Mouse (Mus musculus): ENCODE data around the gene Ccnk. TPM values are rescaled to one million over a fixed set of nuclear protein-coding genes. Genes with fewer than 3 reads are reported as not detected.

Ccnk gene
- polyA plus RNA-seq, 1 experiment = 31.8 TPM

DNA sequence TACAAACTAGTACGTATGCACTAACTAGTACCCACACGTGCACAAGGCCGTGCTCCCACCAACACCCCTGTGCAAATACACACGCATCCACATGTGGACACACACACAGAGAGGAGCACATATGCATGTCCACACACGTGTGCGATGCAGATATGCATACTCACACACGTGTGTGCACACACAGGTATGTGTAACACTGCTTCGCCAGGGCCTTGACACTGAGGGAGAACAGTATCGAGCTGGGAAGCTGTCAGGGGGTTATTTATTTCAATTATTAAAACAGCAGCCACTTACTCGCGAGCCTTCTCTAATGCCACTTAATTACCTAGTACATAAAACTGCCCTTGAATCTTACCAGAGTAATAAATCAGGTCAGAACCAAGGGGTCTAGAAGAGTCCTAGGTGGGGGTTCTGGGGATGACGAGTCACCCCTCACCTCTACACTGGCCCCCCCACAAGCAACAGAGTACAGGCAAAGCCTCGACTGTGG, 61.1 kb downstream of the Ccnk start:
- no peak for TF ChIP-seq CTCF (IDR thresholded peaks at IDR 0.05; ENCODE audit: low read depth, low read length)
- TF ChIP-seq POLR2A (IDR thresholded peaks at IDR 0.05; ENCODE audit: borderline replicate concordance, low read depth, low read length) = no peak
- Histone ChIP-seq H3K4me3 (ENCODE audit: insufficient read depth, low read length) (no peak overlapping the region), H3K27ac (ENCODE audit: insufficient read depth, low read depth, low read length) (no peak overlapping the region), H3K4me1 (ENCODE audit: control insufficient read depth, insufficient read depth, low read length) (peaks cover 6% of the 10 kb centered on the region)

GRCm38 (mm10) chr12:108240953-108241588, 61.7 kb downstream of the Ccnk start:
- H3K4me3 ChIP-seq (ENCODE audit: insufficient read depth, low read length) = no peak overlapping the region
- TF ChIP-seq POLR2A (IDR thresholded peaks at IDR 0.05; ENCODE audit: borderline replicate concordance, low read depth, low read length) (no peak), CTCF (IDR thresholded peaks at IDR 0.05; ENCODE audit: low read depth, low read length) (no peak)
- H3K27ac ChIP-seq (ENCODE audit: insufficient read depth, low read depth, low read length) = no peak overlapping the region
- H3K4me1 ChIP-seq (ENCODE audit: control insufficient read depth, insufficient read depth, low read length) = peaks cover 6% of the 10 kb centered on the region

GRCm38 (mm10) chr12:108241626-108242025, 62.2 kb downstream of the Ccnk start:
- peaks cover 6% of the 10 kb centered on the region for H3K4me1 ChIP-seq (ENCODE audit: control insufficient read depth, insufficient read depth, low read length)

DNA sequence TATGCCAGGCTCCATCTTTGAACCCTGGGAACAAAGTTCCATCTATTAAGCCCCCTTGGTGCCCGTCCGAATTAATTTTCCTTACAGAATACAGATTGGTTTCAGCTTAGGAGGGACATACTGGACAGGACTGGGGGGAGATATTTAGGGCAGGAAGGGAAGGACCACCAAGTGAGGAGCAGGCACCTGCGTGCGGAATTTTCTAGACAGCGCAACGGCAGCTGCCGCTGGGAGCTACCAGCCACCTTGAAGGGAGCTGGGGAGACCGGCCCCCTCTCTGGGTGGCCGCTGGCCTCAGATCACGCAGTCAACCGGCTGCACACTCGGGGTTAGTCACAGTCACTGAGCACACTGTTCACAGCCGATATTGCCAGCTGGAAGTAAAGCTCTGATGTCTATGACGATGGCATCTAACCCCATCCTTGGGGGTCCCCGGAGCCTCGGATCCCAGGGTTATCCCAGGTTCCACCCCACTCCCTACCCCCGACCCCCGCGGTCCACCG, 62.9 kb downstream of the Ccnk start:
- no peak overlapping the region for H3K4me3 ChIP-seq (ENCODE audit: insufficient read depth, low read length)
- H3K4me1 ChIP-seq (ENCODE audit: control insufficient read depth, insufficient read depth, low read length) = peaks cover 6% of the 10 kb centered on the region
- TF ChIP-seq CTCF (IDR thresholded peaks at IDR 0.05; ENCODE audit: low read depth, low read length) (no peak), POLR2A (IDR thresholded peaks at IDR 0.05; ENCODE audit: borderline replicate concordance, low read depth, low read length) (no peak)
- no peak overlapping the region for H3K27ac ChIP-seq (ENCODE audit: insufficient read depth, low read depth, low read length)

More at GRCm38 (mm10) chr12:108241626-108242025, 62.2 kb downstream of the Ccnk start:
- Histone ChIP-seq H3K27ac (ENCODE audit: insufficient read depth, low read depth, low read length) (no peak overlapping the region), H3K4me3 (ENCODE audit: insufficient read depth, low read length) (no peak overlapping the region)
- TF ChIP-seq CTCF (IDR thresholded peaks at IDR 0.05; ENCODE audit: low read depth, low read length) (no peak), POLR2A (IDR thresholded peaks at IDR 0.05; ENCODE audit: borderline replicate concordance, low read depth, low read length) (no peak)

DNA sequence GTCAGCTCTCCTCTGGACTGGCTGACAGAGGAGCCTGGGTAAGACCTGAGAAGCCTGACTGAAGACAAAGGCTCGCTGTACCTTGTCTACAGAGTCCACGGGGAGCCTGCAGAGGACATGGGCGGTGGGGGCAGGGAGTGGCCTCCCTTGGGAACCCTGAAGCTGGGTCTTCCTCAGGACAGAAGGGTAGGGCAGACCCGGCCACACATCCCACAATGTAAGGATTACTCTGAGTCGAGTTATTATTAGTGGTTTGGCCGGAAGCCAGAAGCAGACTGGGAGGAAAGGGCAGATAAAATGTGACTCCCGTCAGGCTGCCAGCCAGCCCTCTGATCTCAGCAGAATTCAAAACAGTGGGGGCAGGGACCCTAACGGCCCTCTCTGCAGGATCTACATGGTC, 65.4 kb downstream of the Ccnk start:
- no peak overlapping the region for H3K27ac ChIP-seq (ENCODE audit: insufficient read depth, low read depth, low read length)
- no peak overlapping the region for H3K4me3 ChIP-seq (ENCODE audit: insufficient read depth, low read length)
- TF ChIP-seq CTCF (IDR thresholded peaks at IDR 0.05; ENCODE audit: low read depth, low read length) (no peak), POLR2A (IDR thresholded peaks at IDR 0.05; ENCODE audit: borderline replicate concordance, low read depth, low read length) (no peak)
- H3K4me1 ChIP-seq (ENCODE audit: control insufficient read depth, insufficient read depth, low read length) = peaks cover 6% of the 10 kb centered on the region

DNA sequence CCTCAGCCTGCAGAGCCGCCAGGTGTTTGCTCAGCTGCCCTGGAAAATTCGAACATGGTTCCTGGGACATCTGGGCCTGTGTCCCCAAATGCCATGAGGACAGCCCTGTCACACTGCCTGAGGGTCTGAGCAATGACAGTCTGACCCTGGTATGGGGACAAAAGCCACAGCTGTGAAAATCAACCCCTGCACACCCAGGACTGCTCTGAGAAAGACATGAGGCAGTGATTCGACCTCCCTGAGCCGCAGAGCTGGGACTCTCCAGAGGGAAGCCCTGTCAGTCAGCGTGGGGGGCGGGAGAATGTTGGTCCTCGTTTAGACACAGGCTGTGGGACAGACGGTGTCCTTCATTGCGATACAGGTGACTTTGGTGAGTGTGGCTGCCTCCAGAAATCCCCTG, 66.2 kb downstream of the Ccnk start:
- no peak overlapping the region for H3K27ac ChIP-seq (ENCODE audit: insufficient read depth, low read depth, low read length)
- peaks cover 6% of the 10 kb centered on the region for H3K4me1 ChIP-seq (ENCODE audit: control insufficient read depth, insufficient read depth, low read length)
- TF ChIP-seq CTCF (IDR thresholded peaks at IDR 0.05; ENCODE audit: low read depth, low read length) (no peak), POLR2A (IDR thresholded peaks at IDR 0.05; ENCODE audit: borderline replicate concordance, low read depth, low read length) (no peak)

DNA sequence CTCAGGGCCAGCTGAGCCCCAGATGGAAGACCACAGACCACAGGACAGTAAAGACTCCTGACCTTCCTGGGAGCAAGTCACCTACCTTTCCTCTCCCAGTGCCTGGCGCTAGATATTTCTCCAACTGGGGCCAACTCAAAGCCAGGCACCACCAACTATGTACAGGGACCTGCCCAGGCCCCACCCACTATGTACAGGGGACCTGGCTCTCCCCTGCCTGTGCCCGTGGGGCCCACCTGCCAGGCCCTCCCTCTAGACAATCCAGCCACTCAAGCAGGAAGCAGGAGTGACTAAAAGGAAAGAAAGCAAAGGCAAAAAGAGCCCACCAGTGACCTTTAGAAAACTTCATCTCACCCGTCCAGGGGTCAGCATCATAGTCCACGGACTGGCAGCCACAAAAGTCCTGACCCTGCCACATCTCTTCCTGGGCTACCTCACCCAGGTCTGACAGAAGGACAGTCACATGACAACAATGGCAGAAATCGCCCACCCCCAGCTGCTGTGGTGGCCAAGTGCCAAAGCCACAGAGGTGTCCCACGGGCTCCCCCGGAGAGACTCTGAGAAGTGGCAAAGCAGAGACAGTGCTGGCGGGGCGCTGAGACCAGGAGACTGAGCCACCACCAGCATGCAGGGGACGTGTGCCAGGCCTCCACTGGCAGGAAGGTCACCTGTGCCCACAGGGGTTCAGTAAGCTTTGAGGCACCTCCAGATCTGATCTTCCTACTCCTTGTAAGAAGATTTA, 67.6 kb downstream of the Ccnk start:
- Histone ChIP-seq H3K4me3 (ENCODE audit: insufficient read depth, low read length) (no peak overlapping the region), H3K4me1 (ENCODE audit: control insufficient read depth, insufficient read depth, low read length) (peaks cover 6% of the 10 kb centered on the region)

More for the DNA sequence above, 66.2 kb downstream of the Ccnk start:
- no peak overlapping the region for H3K4me3 ChIP-seq (ENCODE audit: insufficient read depth, low read length)

GRCm38 (mm10) chr12:108249019-108249418, 69.6 kb downstream of the Ccnk start:
- no peak for TF ChIP-seq POLR2A (IDR thresholded peaks at IDR 0.05; ENCODE audit: borderline replicate concordance, low read depth, low read length)
- no peak for TF ChIP-seq CTCF (IDR thresholded peaks at IDR 0.05; ENCODE audit: low read depth, low read length)
- Histone ChIP-seq H3K4me1 (ENCODE audit: control insufficient read depth, insufficient read depth, low read length) (peaks cover 6% of the 10 kb centered on the region), H3K27ac (ENCODE audit: insufficient read depth, low read depth, low read length) (no peak overlapping the region), H3K4me3 (ENCODE audit: insufficient read depth, low read length) (no peak overlapping the region)

More for the DNA sequence above, 67.6 kb downstream of the Ccnk start:
- no peak overlapping the region for H3K27ac ChIP-seq (ENCODE audit: insufficient read depth, low read depth, low read length)
- TF ChIP-seq CTCF (IDR thresholded peaks at IDR 0.05; ENCODE audit: low read depth, low read length) (no peak), POLR2A (IDR thresholded peaks at IDR 0.05; ENCODE audit: borderline replicate concordance, low read depth, low read length) (no peak)

- Histone ChIP-seq H3K27ac (ENCODE audit: insufficient read depth, low read depth, low read length) (no peak overlapping the region), H3K4me1 (ENCODE audit: control insufficient read depth, insufficient read depth, low read length) (peaks cover 6% of the 10 kb centered on the region), H3K4me3 (ENCODE audit: insufficient read depth, low read length) (no peak overlapping the region)
- TF ChIP-seq CTCF (IDR thresholded peaks at IDR 0.05; ENCODE audit: low read depth, low read length) (no peak), POLR2A (IDR thresholded peaks at IDR 0.05; ENCODE audit: borderline replicate concordance, low read depth, low read length) (no peak)
Observed at GRCm38 (mm10) chr12:108249522-108249921, 70.1 kb downstream of the Ccnk start.
